Mouse (Mus musculus) limb, embryonic 13.5 days (tissue): ENCODE data around the gene Sesn2. TPM values are rescaled to one million over a fixed set of nuclear protein-coding genes. Genes with fewer than 3 reads are reported as not detected.
A peak's percentile ranks its signal among the peaks of the same experiment; 100 is the strongest.

ENCODE experiments used
- ATAC-seq: fragments of 200-750 bp; cut with Nextera tagmentation; 2 replicates; pipeline ENCODE4 v1.8.0; 2017; ENCODE audit warnings: low read depth, moderate number of reproducible peaks, moderate TSS enrichment; ENCODE audit not compliant: low FRiP score
- H3K27ac ChIP-seq: fragments of 300-500 bp; sonication (generic); 2 replicates; pipeline ENCODE4 v1.5.1; 2015; ENCODE audit warnings: inconsistent platforms, mild to moderate bottlenecking, moderate library complexity
- H3K27me3 ChIP-seq: fragments of 300-500 bp; sonication (generic); 2 replicates; pipeline ENCODE4 v1.6.1; 2015; ENCODE audit warnings: mild to moderate bottlenecking, inconsistent platforms
- H3K36me3 ChIP-seq: fragments of 300-500 bp; sonication (generic); 2 replicates; pipeline ENCODE4 v1.6.1; 2015; ENCODE audit warnings: inconsistent platforms, mild to moderate bottlenecking, moderate library complexity
- H3K4me1 ChIP-seq: fragments of 300-500 bp; sonication (generic); 2 replicates; pipeline ENCODE4 v1.6.1; 2015; ENCODE audit warnings: inconsistent platforms
- H3K4me2 ChIP-seq: fragments of 300-500 bp; sonication (generic); replicated peaks from 2 replicates; pipeline ENCODE4 v1.6.1; 2015; ENCODE audit warnings: inconsistent platforms, mild to moderate bottlenecking, moderate library complexity
- H3K4me3 ChIP-seq: fragments of 300-500 bp; sonication (generic); 2 replicates; pipeline ENCODE4 v1.5.1; 2015; ENCODE audit warnings: moderate library complexity, mild to moderate bottlenecking, inconsistent platforms
- H3K9ac ChIP-seq: fragments of 300-500 bp; sonication (generic); 2 replicates; pipeline ENCODE4 v1.6.1; 2015; ENCODE audit warnings: mild to moderate bottlenecking, inconsistent platforms
- H3K9me3 ChIP-seq: fragments of 300-500 bp; sonication (generic); 2 replicates; pipeline ENCODE4 v1.6.1; 2016; ENCODE audit warnings: inconsistent platforms
- WGBS: fragments of 180-500 bp; shearing (Covaris S2); methylation state at CpG from one replicate; pipeline ENCODE4 v1.1.7; 2015; 5-methylcytosine and 5-hydroxymethylcytosine counted together
- polyA plus RNA-seq: library from polyadenylated mRNA; unstranded; fragments of >200 nt; fragmentation: Nextera tagmentation; extraction: Ambion mirVana; gene quantifications from 2 replicates; pipeline ENCODE4 v1.2.1, GENCODE M21; 2015

Sesn2 gene
- polyA plus RNA-seq, 1 experiment from 2014 or later, result 9.2 TPM

- Histone ChIP-seq H3K4me3 (no peak overlapping the region), H3K27ac (no peak overlapping the region), H3K4me1 (peaks cover 15% of the 10 kb centered on the region), H3K36me3 (no peaks in the 10 kb centered on the region), H3K27me3 (no peaks in the 10 kb centered on the region), H3K9ac (peak overlapping the region; percentile 43), H3K9me3 (no peaks in the 10 kb centered on the region), H3K4me2 (no peak overlapping the region)
- ATAC-seq, result no peak
- 2% methylated on average over 3 of the region's 3 CpGs for WGBS
These were observed 40.4 kb downstream of the Sesn2 start for GRCm38 (mm10) chr4:132469873-132470272.

GRCm38 (mm10) chr4:132464255-132464613 is 46.1 kb downstream of the Sesn2 start:
- peak overlapping the region; percentile 89 for H3K4me3 ChIP-seq
- H3K4me1 ChIP-seq, result peaks cover 17% of the 10 kb centered on the region
- H3K9ac ChIP-seq, result peak overlapping the region; percentile 87; the same call in 1 of the 2 replicates
- no peaks in the 10 kb centered on the region for H3K27me3 ChIP-seq
- ATAC-seq, result peak; percentile 10; the same call in 1 of the 2 replicates
- 2% methylated on average over 5 of the region's 5 CpGs for WGBS
- H3K4me2 ChIP-seq, result peak overlapping the region; percentile 93
- no peaks in the 10 kb centered on the region for H3K9me3 ChIP-seq
- H3K27ac ChIP-seq, result no peak overlapping the region
- peaks cover 18% of the 10 kb centered on the region for H3K36me3 ChIP-seq

- H3K9me3 ChIP-seq, result no peaks in the 10 kb centered on the region
- H3K36me3 ChIP-seq, result peaks cover 23% of the 10 kb centered on the region
- peak within 1 kb of the TSS; percentile 89 for H3K4me3 ChIP-seq
- H3K4me1 ChIP-seq, result peaks cover 17% of the 10 kb centered on the region
- WGBS, result under 1% methylated on average over 44 of the region's 44 CpGs
- H3K9ac ChIP-seq, result peak within 1 kb of the TSS; percentile 87
- H3K27me3 ChIP-seq, result no peaks in the 10 kb centered on the region
- H3K27ac ChIP-seq, result peak within 1 kb of the TSS; percentile 63
- peak; percentile 92 for ATAC-seq
- peak within 1 kb of the TSS; percentile 93 for H3K4me2 ChIP-seq
These were observed 46.7 kb downstream of the Sesn2 start, which contains the start of gene Med18 for GRCm38 (mm10) chr4:132463430-132464254. TSS of gene Med18 (minus strand) at chr4:132463921.

GRCm38 (mm10) chr4:132462836-132463235 is 47.5 kb downstream of the Sesn2 start:
- Histone ChIP-seq H3K4me1 (peaks cover 17% of the 10 kb centered on the region), H3K9ac (peak overlapping the region; percentile 87), H3K27ac (no peak overlapping the region), H3K9me3 (no peaks in the 10 kb centered on the region), H3K36me3 (peaks cover 31% of the 10 kb centered on the region), H3K4me2 (peak overlapping the region; percentile 93), H3K27me3 (no peaks in the 10 kb centered on the region), H3K4me3 (peak overlapping the region; percentile 89)
- ATAC-seq, result no peak
- 5% methylated on average over 11 of the region's 11 CpGs for WGBS

DNA sequence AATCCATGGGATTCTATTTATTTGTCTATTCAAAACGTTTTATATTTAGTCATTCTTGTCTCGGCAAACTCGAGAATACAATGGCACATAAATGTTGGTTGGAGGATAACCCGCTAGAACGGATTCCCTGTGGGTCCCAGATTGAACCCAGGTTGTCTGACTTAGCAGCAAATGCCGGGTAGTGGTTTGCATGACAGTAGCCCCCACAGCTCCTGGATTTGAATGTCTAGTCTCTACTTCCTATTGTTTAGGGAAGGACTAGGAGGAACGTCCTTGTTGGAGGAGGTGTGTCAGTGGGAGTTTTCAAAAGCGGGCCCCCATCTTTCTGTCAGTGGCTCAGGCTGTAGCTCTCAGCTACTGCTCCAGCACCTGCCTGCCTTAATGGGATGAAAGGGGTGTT is 50.1 kb downstream of the Sesn2 start:
- Histone ChIP-seq H3K27me3 (no peaks in the 10 kb centered on the region), H3K4me1 (peaks cover 17% of the 10 kb centered on the region), H3K4me2 (no peak overlapping the region), H3K9me3 (no peaks in the 10 kb centered on the region), H3K36me3 (peaks cover 45% of the 10 kb centered on the region), H3K27ac (no peak overlapping the region), H3K9ac (no peak overlapping the region), H3K4me3 (no peak overlapping the region)
- WGBS, result 90% methylated on average over 8 of the region's 8 CpGs
- ATAC-seq, result no peak

GRCm38 (mm10) chr4:132455561-132455960 is 54.7 kb downstream of the Sesn2 start:
- 90% methylated on average over 6 of the region's 6 CpGs for WGBS
- H3K27me3 ChIP-seq, result no peaks in the 10 kb centered on the region
- H3K4me3 ChIP-seq, result no peak overlapping the region
- H3K4me1 ChIP-seq, result no peaks in the 10 kb centered on the region
- no peak for ATAC-seq
- no peak overlapping the region for H3K9ac ChIP-seq
- no peaks in the 10 kb centered on the region for H3K9me3 ChIP-seq
- H3K36me3 ChIP-seq, result peaks cover 40% of the 10 kb centered on the region
- no peak overlapping the region for H3K4me2 ChIP-seq
- no peak overlapping the region for H3K27ac ChIP-seq

GRCm38 (mm10) chr4:132455146-132455545 is 55.2 kb downstream of the Sesn2 start:
- H3K36me3 ChIP-seq, result peaks cover 36% of the 10 kb centered on the region
- no peak overlapping the region for H3K4me3 ChIP-seq
- H3K27ac ChIP-seq, result no peak overlapping the region
- H3K9ac ChIP-seq, result no peak overlapping the region
- H3K4me2 ChIP-seq, result no peak overlapping the region
- no peaks in the 10 kb centered on the region for H3K27me3 ChIP-seq
- no peak for ATAC-seq
- H3K4me1 ChIP-seq, result no peaks in the 10 kb centered on the region
- WGBS, result 72% methylated on average over 3 of the region's 3 CpGs
- H3K9me3 ChIP-seq, result no peaks in the 10 kb centered on the region

DNA sequence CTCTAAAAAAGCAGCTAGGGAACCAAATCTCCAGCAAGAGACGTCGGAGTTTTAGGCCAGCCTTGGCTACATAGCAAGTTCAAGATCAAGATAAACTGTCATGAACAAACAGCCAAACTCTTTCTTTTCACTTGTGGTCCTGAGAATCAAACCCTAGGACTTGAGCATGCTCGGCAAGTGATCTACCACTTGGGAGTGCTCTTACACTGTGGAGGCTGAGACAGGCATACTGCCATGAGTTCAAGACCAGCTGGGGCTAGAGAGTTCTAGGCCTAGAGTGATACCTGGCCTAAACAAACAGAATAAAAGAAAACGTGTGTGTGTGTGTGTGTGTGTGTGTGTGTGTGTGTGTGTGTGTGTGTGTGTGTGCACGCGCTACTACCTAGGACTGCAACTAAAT is 56.1 kb downstream of the Sesn2 start:
- 83% methylated on average over 4 of the region's 6 CpGs for WGBS
- no peak for ATAC-seq
- no peak overlapping the region for H3K4me2 ChIP-seq
- H3K9me3 ChIP-seq, result no peaks in the 10 kb centered on the region
- no peak overlapping the region for H3K9ac ChIP-seq
- no peak overlapping the region for H3K27ac ChIP-seq
- H3K4me3 ChIP-seq, result no peak overlapping the region
- H3K4me1 ChIP-seq, result no peaks in the 10 kb centered on the region
- H3K36me3 ChIP-seq, result peaks cover 27% of the 10 kb centered on the region
- no peaks in the 10 kb centered on the region for H3K27me3 ChIP-seq

GRCm38 (mm10) chr4:132449778-132450177 is 60.5 kb downstream of the Sesn2 start:
- Histone ChIP-seq H3K9me3 (no peaks in the 10 kb centered on the region), H3K4me3 (no peak overlapping the region), H3K36me3 (no peaks in the 10 kb centered on the region), H3K9ac (no peak overlapping the region), H3K27ac (no peak overlapping the region), H3K4me1 (no peaks in the 10 kb centered on the region), H3K4me2 (no peak overlapping the region), H3K27me3 (no peaks in the 10 kb centered on the region)
- no peak for ATAC-seq
- WGBS, result 87% methylated on average over 3 of the region's 3 CpGs

DNA sequence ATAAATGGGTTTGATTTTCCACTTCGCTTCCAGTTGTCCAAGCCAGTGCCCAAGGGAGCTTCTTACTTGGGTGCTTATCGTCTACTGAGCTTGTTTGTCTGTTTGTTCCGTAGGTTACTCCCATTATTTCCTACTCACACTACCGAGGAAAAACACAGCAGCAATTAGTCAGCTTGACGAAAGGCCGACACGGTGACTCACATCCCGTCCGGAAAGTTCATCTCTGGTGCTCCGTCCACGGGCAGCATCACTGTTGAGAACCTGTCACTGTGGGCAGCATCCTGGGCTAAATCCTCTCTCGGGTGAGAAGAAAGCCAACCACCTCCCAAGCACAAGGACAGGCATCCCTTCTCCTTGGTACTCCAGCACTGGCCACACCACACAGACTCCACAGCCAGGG is 64.2 kb downstream of the Sesn2 start:
- H3K9me3 ChIP-seq, result no peaks in the 10 kb centered on the region
- H3K4me3 ChIP-seq, result no peak overlapping the region
- H3K4me2 ChIP-seq, result no peak overlapping the region
- H3K36me3 ChIP-seq, result no peaks in the 10 kb centered on the region
- no peaks in the 10 kb centered on the region for H3K4me1 ChIP-seq
- 80% methylated on average over 12 of the region's 12 CpGs for WGBS
- no peak overlapping the region for H3K27ac ChIP-seq
- no peak overlapping the region for H3K9ac ChIP-seq
- no peaks in the 10 kb centered on the region for H3K27me3 ChIP-seq
- no peak for ATAC-seq

DNA sequence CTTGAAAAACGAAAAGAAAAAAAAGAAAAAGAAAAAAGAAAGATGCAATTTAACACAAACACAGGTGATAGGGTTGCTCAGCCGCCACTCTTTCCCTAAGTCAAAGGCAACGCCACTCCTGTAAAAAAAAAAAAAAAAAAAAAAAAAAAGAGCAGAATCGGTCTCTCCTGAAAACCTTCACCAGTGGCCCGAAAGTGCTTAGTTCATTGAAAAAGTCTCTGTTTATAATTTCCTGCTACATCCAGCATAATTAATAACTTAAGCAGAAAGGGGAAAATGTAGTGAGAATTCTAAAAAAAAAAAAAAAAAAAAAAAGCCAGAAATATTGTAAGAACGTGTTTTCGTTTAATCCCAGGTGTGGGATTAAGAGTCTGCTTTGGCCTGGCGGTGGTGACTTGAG is 65.8 kb downstream of the Sesn2 start:
- WGBS, result 79% methylated on average over 8 of the region's 8 CpGs
- H3K27ac ChIP-seq, result no peak overlapping the region
- H3K27me3 ChIP-seq, result no peaks in the 10 kb centered on the region
- no peaks in the 10 kb centered on the region for H3K9me3 ChIP-seq
- no peak overlapping the region for H3K4me2 ChIP-seq
- no peak for ATAC-seq
- H3K36me3 ChIP-seq, result no peaks in the 10 kb centered on the region
- no peaks in the 10 kb centered on the region for H3K4me1 ChIP-seq
- H3K4me3 ChIP-seq, result no peak overlapping the region
- H3K9ac ChIP-seq, result no peak overlapping the region
